Mouse (Mus musculus) MEL (cell line): ENCODE data around the gene Fdps.

Experiments
- BHLHE40 ChIP-seq: IDR thresholded peaks from 2 replicates; pipeline ENCODE4 v1.6.1; 2012; ENCODE audit warnings: low read depth, mild to moderate bottlenecking, inconsistent platforms, low read length, improper control_type of control experiment, borderline replicate concordance
- CTCF ChIP-seq, 3 experiments: IDR thresholded peaks in 2 of 3; conservative IDR thresholded peaks in 1 of 3; 2 replicates each; pipeline ENCODE4 v1.5.1; 2011 to 2012; ENCODE audit warnings: low read length in 3 of 3, low read depth in 2 of 3, mild to moderate bottlenecking in 2 of 3, improper control_type of control experiment in 1 of 3, inconsistent platforms in 1 of 3, mixed read lengths in 1 of 3, moderate library complexity in 1 of 3; ENCODE audit not compliant: control insufficient read depth in 1 of 3, insufficient read depth in 1 of 3, poor library complexity in 1 of 3, severe bottlenecking in 1 of 3
- ETS1 ChIP-seq: IDR thresholded peaks from 2 replicates; pipeline ENCODE4 v1.6.1; 2012; ENCODE audit warnings: low read depth, mild to moderate bottlenecking, inconsistent platforms, low read length, improper control_type of control experiment, moderate library complexity
- GABPA ChIP-seq: IDR thresholded peaks from 2 replicates; pipeline ENCODE4 v1.6.1; 2012; ENCODE audit warnings: low read depth, mild to moderate bottlenecking, inconsistent platforms, low read length, improper control_type of control experiment, moderate library complexity
- GATA1 ChIP-seq: IDR thresholded peaks from 2 replicates; pipeline ENCODE4 v1.6.1; 2011; ENCODE audit warnings: low read depth, low read length, improper control_type of control experiment
- MAZ ChIP-seq: IDR thresholded peaks from 2 replicates; pipeline ENCODE4 v1.6.1; 2012; ENCODE audit warnings: low read depth, mild to moderate bottlenecking, inconsistent platforms, low read length, improper control_type of control experiment
- MEF2A ChIP-seq: IDR thresholded peaks from 2 replicates; pipeline ENCODE4 v1.6.1; 2014; ENCODE audit warnings: low read depth, mild to moderate bottlenecking, inconsistent platforms, low read length, improper control_type of control experiment; ENCODE audit not compliant: poor library complexity, insufficient replicate concordance, severe bottlenecking; ENCODE audit errors: extremely low read depth
- NELFE ChIP-seq: IDR thresholded peaks from 2 replicates; pipeline ENCODE4 v1.6.1; 2011; ENCODE audit warnings: low read depth, low read length, improper control_type of control experiment
- POLR2A ChIP-seq, 2 experiments: IDR thresholded peaks; 2 replicates each; pipeline ENCODE4 v1.6.1; 2011 to 2012; ENCODE audit warnings: low read length in 2 of 2, mild to moderate bottlenecking in 2 of 2, control low read depth in 1 of 2, improper control_type of control experiment in 1 of 2, low read depth in 1 of 2, moderate library complexity in 1 of 2; ENCODE audit not compliant: control insufficient read depth in 1 of 2, insufficient read depth in 1 of 2, poor library complexity in 1 of 2
- RCOR1 ChIP-seq: IDR thresholded peaks from 2 replicates; pipeline ENCODE4 v1.6.1; 2012; ENCODE audit warnings: low read depth, mild to moderate bottlenecking, inconsistent platforms, low read length, improper control_type of control experiment
- ZC3H11A ChIP-seq: IDR thresholded peaks from 2 replicates; pipeline ENCODE4 v1.6.1; 2012; ENCODE audit warnings: low read depth, mild to moderate bottlenecking, inconsistent platforms, low read length, improper control_type of control experiment
- ZKSCAN1 ChIP-seq: IDR thresholded peaks from 2 replicates; pipeline ENCODE4 v1.6.1; 2012; ENCODE audit warnings: low read depth, mild to moderate bottlenecking, inconsistent platforms, low read length, improper control_type of control experiment, moderate library complexity
- ZNF384 ChIP-seq: IDR thresholded peaks from 2 replicates; pipeline ENCODE4 v1.6.1; 2012; ENCODE audit warnings: low read depth, mild to moderate bottlenecking, inconsistent platforms, low read length, improper control_type of control experiment

GRCm38 (mm10) chr3:89101812-89102494 lies at the start of gene Fdps:
- TF ChIP-seq BHLHE40 (no peak), POLR2A (IDR thresholded peaks at IDR 0.05; ENCODE audit: control insufficient read depth in 1 of 2, insufficient read depth in 1 of 2, low read depth in 1 of 2, low read length in 2 of 2, poor library complexity in 1 of 2) (peak; percentile 30 to 88; a peak in 2 of 4 replicates), ETS1 (0 out of 2 replicates have a peak, but pooled peaks have one; percentile 8), ZNF384 (peak; percentile 98), ZC3H11A (no peak), GABPA (no peak), CTCF (IDR thresholded peaks at IDR 0.05 in 2 of 3, conservative IDR thresholded peaks at IDR 0.05 in 1 of 3; ENCODE audit: control insufficient read depth in 1 of 3, insufficient read depth in 1 of 3, low read depth in 2 of 3, low read length in 3 of 3, poor library complexity in 1 of 3, severe bottlenecking in 1 of 3) (no peak), RCOR1 (no peak), GATA1 (0 out of 2 replicates have a peak, but pooled peaks have one; percentile 32), MEF2A (no peak), ZKSCAN1 (no peak), NELFE (peak; percentile 89), MAZ (peak; percentile 72; the same call in 1 of the 2 replicates)
